Mouse (Mus musculus): ENCODE measurements at regions not wholly inside any gene's neighbourhood (a gene's known extent, or its start where the extent isn't known, plus 50 kb on each side); places are given as distances from the start of the nearest gene placed in this dataset.
A peak's percentile ranks its signal among the peaks of the same experiment; 100 is the strongest.

- DNase-seq (ENCODE audit: extremely low spot score in 1 of 2, low spot score in 1 of 2): no peak
Measured at GRCm38 (mm10) chr15:29199988-29200387, 972.4 kb upstream of the Ctnnd2 start.

DNA sequence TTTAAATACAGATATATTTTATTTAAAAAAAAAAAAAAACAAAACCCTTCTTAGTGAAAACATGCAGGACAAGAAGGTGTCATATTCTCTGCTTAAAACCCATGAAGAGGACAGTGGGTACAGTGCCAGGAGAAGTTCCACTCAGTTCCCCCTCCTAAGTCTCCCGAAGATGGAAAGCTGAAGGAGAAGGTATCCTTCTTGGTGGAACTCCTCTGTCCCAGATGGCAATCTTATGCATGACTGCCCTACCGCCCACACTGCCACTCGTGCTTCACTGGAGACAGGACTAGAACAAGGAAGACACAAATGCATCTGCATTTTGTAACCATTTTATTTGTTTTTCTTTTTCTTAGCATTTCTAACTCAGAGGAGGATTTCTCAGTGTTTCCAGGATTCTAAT lies 948.7 kb upstream of the Ctnnd2 start:
- DNase-seq (ENCODE audit: extremely low spot score in 1 of 2, low spot score in 1 of 2): peak in 1 of 2 experiments; percentile 20

GRCm38 (mm10) chr15:29226889-29227288 lies 945.5 kb upstream of the Ctnnd2 start:
- DNase-seq (ENCODE audit: extremely low spot score in 1 of 2, low spot score in 1 of 2): no peak

DNA sequence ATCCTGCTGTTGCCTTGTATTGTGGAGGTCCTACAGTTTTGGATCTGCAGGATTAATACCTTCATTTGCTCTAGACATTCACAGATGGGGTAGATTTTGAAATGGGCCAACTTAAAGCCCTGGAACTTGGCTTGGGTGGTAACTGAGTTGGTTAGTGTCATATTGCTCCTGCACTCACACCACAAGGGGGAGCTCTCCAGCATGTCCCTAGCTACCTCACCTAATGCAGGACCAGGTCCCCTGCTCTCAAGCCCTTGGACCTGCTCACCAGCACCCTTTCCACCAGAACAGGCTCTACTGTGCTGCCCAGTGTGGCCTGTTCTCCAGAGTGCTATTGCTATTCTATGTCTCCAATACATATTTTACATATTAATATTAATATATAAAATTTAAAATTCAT lies 937.8 kb upstream of the Ctnnd2 start:
- DNase-seq (ENCODE audit: extremely low spot score in 1 of 2, low spot score in 1 of 2): no peak

GRCm38 (mm10) chr15:29255152-29255551 lies 917.2 kb upstream of the Ctnnd2 start:
- DNase-seq (ENCODE audit: extremely low spot score in 1 of 2, low spot score in 1 of 2): peak; percentile 12 to 72

- peak; percentile 4 to 29 for DNase-seq (ENCODE audit: extremely low spot score in 1 of 2, low spot score in 1 of 2)
Measured at GRCm38 (mm10) chr15:29266767-29267166, 905.6 kb upstream of the Ctnnd2 start.

DNA sequence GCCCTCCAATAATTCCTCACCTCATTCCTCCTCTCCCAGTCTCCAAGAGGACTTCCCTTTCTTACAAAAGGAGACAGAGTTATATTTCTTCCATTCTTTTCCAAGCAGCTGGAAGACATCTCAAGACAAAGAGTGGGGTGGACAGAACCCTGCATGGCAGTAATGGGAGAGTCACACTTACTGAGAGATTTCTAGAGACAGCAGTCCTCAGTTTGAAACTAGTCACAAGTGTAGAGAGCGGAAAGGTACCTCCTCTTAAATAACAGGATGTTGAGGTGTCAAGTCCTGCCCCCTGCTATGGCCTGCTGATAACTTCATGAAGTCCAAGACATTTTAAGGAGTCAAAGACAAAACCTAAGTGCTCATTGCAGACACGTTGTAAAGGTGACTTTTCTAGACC lies 875.9 kb upstream of the Ctnnd2 start:
- DNase-seq (ENCODE audit: extremely low spot score in 1 of 2, low spot score in 1 of 2): no peak

Measured in frontal cortex, adult 2 months (tissue).